Mouse (Mus musculus) CH12.LX (cell line): ENCODE results near the gene Olfr805.

ENCODE experiments used
- CTCF ChIP-seq, 2 experiments: IDR thresholded peaks in 1 of 2; conservative IDR thresholded peaks in 1 of 2; 2 replicates each; pipeline ENCODE4 v1.5.1; 2011 to 2012; ENCODE audit warnings: low read depth in 2 of 2, low read length in 2 of 2, improper control_type of control experiment in 1 of 2, inconsistent platforms in 1 of 2, mild to moderate bottlenecking in 1 of 2, moderate library complexity in 1 of 2
- NRF1 ChIP-seq: IDR thresholded peaks from 2 replicates; pipeline ENCODE4 v1.6.1; 2014; ENCODE audit warnings: low read depth, mild to moderate bottlenecking, inconsistent platforms, low read length, improper control_type of control experiment, moderate library complexity
- POLR2A ChIP-seq: IDR thresholded peaks from 2 replicates; pipeline ENCODE4 v1.6.1; 2011; ENCODE audit warnings: low read depth, mild to moderate bottlenecking, improper control_type of control experiment, low read length
- POLR2AphosphoS2 ChIP-seq: IDR thresholded peaks from 2 replicates; pipeline ENCODE4 v1.6.1; 2011; ENCODE audit warnings: low read depth, low read length, improper control_type of control experiment
- ZC3H11A ChIP-seq: IDR thresholded peaks from 2 replicates; pipeline ENCODE4 v1.6.1; 2012; ENCODE audit warnings: low read depth, mild to moderate bottlenecking, inconsistent platforms, low read length, improper control_type of control experiment

DNA sequence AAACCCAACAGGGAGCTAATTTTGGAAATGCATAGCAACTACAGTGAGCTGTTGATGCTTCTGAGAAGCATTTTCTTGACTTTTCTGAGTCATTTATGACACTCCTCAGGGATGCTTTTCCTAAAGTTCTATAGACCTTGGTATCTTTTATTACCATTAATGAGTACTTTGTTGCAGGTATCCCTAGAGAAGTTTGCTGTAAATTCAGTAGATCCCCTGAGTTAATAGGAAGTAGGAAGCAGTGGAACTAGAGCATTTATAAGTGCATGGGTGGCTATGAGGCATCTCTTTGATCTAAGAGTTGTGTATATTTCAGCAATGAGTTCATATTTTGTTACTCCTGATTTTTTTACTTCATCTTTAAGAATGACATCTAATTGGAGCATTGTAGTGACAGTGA, 26.3 kb downstream of the Olfr805 start, which contains the start of gene Olfr804:
- TF ChIP-seq POLR2A (no peak), CTCF (conservative IDR thresholded peaks at IDR 0.05 in 1 of 2, IDR thresholded peaks at IDR 0.05 in 1 of 2; ENCODE audit: low read depth in 2 of 2, low read length in 2 of 2) (no peak), ZC3H11A (no peak), POLR2AphosphoS2 (no peak), NRF1 (no peak)
